ENCODE assay signal across 21 mouse cellular contexts in the genomic region with DNA sequence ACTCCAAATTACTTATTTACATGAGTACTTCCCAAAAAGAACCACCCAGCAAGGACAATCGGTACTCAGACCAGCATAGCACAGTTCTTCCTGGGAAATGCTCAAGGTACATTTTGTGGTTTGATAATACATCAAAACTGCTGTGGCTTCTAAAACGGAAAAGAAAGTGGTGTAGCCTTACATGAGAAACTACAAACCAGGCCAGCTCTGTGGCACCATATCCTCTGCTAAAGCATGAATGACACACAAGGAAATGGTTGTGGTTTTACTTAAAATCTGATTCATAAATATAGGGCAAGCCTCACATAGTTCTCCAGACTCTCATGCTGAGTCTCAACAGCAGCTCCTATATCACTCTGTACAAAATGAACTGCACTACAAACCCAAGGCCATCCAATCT. TPM values are rescaled to one million over a fixed set of nuclear protein-coding genes. Genes with fewer than 3 reads are reported as not detected.
A peak's percentile ranks its signal among the peaks of the same experiment; 100 is the strongest.
DNase-seq lines count a peak whose midpoint lies in the region; ATAC-seq and TF ChIP-seq lines count a peak whose summit lies in the region.
"Had no signal": no experiment of that assay in that cellular context is flagged by ENCODE, and none has a peak within 500 bp of the region (broad histone marks: within the 10 kb centered on the region; RNA-seq: fewer than 3 reads in every experiment).

No protein-coding gene starts in this region.

- H3K36me3 ChIP-seq in CH12.LX (replicated peaks in 1 of 2; ENCODE audit: control insufficient read depth in 1 of 2, insufficient read depth in 1 of 2, low read length in 1 of 2) = peaks cover 10 to 24% of the 10 kb centered on the region in 2 experiments
- peaks cover 19% of the 10 kb centered on the region for H3K36me3 ChIP-seq in limb, embryonic 10.5 days
- H3K36me3 ChIP-seq: embryonic facial prominence, embryonic 12.5 days had no signal

- TF ChIP-seq RAD21 in CH12.LX (IDR thresholded peaks at IDR 0.05; ENCODE audit: low read depth, low read length) = no peak

- dilution Hi-C loops in CH12.LX (cut with MboI; ENCODE audit: extremely low pct_ligation_motif_present, extremely low pct_unique_long_range_greater_than_20kb, low sequenced_read_pairs) = no loop called here

- TF ChIP-seq CTCF in CH12.LX (conservative IDR thresholded peaks at IDR 0.05 in 1 of 2, IDR thresholded peaks at IDR 0.05 in 1 of 2; ENCODE audit: low read depth in 2 of 2, low read length in 2 of 2) = no peak

- H3K27me3 ChIP-seq in CH12.LX (replicated peaks) = no peaks in the 10 kb centered on the region
- no peaks in the 10 kb centered on the region for H3K27me3 ChIP-seq in limb, embryonic 10.5 days (ENCODE audit: low read depth, poor library complexity, severe bottlenecking)
- H3K27me3 ChIP-seq: embryonic facial prominence, embryonic 12.5 days; forebrain, embryonic 15.5 days; limb, embryonic 13.5 days; neural tube, embryonic 13.5 days had no signal

- H3K4me2 ChIP-seq in CH12.LX (ENCODE audit: insufficient read depth, low read depth, poor library complexity, severe bottlenecking) = no peak overlapping the region
- H3K4me2 ChIP-seq: embryonic facial prominence, embryonic 12.5 days; forebrain, embryonic 15.5 days; limb, embryonic 13.5 days; midbrain, embryonic 11.5 days; neural tube, embryonic 13.5 days had no signal

- H3K79me2 ChIP-seq in CH12.LX (replicated peaks; ENCODE audit: control insufficient read depth, extremely low read depth, insufficient read depth, poor library complexity, severe bottlenecking) = no peaks in the 10 kb centered on the region

- peak; percentile 97 for DNase-seq in 416B (ENCODE audit: low read depth)
- peak; percentile 6 for DNase-seq in CH12.LX (ENCODE audit: extremely low read depth)
- no peak for DNase-seq in limb, embryonic 10.5 days (ENCODE audit: low spot score)
- no peak for DNase-seq in spleen, postnatal 4 days (ENCODE audit: low spot score in 2 of 2)
- DNase-seq in lung, postnatal 10 days = no peak
- DNase-seq: cerebellum, adult 9-11 months; heart, adult 18-20 months; heart, postnatal 10 days; kidney, postnatal 14 days; lung, adult 2 months; retina, postnatal 1 day had no signal

- no peak for TF ChIP-seq EP300 in CH12.LX (IDR thresholded peaks at IDR 0.05; ENCODE audit: low read length)

- H3K9ac ChIP-seq in CH12.LX (ENCODE audit: insufficient read depth, low read depth) = no peak overlapping the region
- H3K9ac ChIP-seq: embryonic facial prominence, embryonic 12.5 days; forebrain, embryonic 15.5 days; limb, embryonic 13.5 days; neural tube, embryonic 13.5 days had no signal

- H3K27ac ChIP-seq in CH12.LX (ENCODE audit: insufficient read depth, low read depth) = no peak overlapping the region
- no peak overlapping the region for H3K27ac ChIP-seq in limb, embryonic 10.5 days
- H3K27ac ChIP-seq: embryonic facial prominence, embryonic 12.5 days; forebrain, embryonic 15.5 days; limb, embryonic 13.5 days; neural tube, embryonic 13.5 days had no signal

- no peak for TF ChIP-seq POLR2A in CH12.LX (IDR thresholded peaks at IDR 0.05; ENCODE audit: low read depth, low read length)

- no peak overlapping the region for H3K4me3 ChIP-seq in CH12.LX (replicated peaks in 1 of 3; ENCODE audit: low read depth in 2 of 3, low read length in 2 of 3, poor library complexity in 1 of 3)
- H3K4me3 ChIP-seq in limb, embryonic 10.5 days = no peak overlapping the region
- H3K4me3 ChIP-seq: embryonic facial prominence, embryonic 12.5 days; forebrain, embryonic 15.5 days; limb, embryonic 13.5 days; neural tube, embryonic 13.5 days had no signal

- 91% methylated on average over 2 of the region's 2 CpGs for WGBS in limb, embryonic 10.5 days

- H3K9me3 ChIP-seq in CH12.LX (replicated peaks; ENCODE audit: low read length) = no peaks in the 10 kb centered on the region
- no peaks in the 10 kb centered on the region for H3K9me3 ChIP-seq in limb, embryonic 10.5 days (replicated peaks)
- H3K9me3 ChIP-seq: embryonic facial prominence, embryonic 12.5 days; forebrain, embryonic 15.5 days; G1E; limb, embryonic 13.5 days; neural tube, embryonic 13.5 days had no signal

- H3K4me1 ChIP-seq in CH12.LX (ENCODE audit: control insufficient read depth in 1 of 2, insufficient read depth in 2 of 2) = peaks cover 0 to 22% of the 10 kb centered on the region in 2 experiments; a peak in 2 of 4 replicates
- H3K4me1 ChIP-seq in limb, embryonic 10.5 days = peaks cover 4% of the 10 kb centered on the region
- H3K4me1 ChIP-seq: embryonic facial prominence, embryonic 12.5 days; forebrain, embryonic 15.5 days; neural tube, embryonic 13.5 days had no signal

- in situ Hi-C loops in CH12.LX (cut with MboI; ENCODE audit: low pct_ligation_motif_present, low pct_unique_long_range_greater_than_20kb, low sequenced_read_pairs) = no loop called here

- peak; percentile 87 to 95 for ATAC-seq in hematopoietic stem cell, adult 5-6 weeks (replicated peaks in 1 of 2; ENCODE audit: insufficient read depth in 1 of 2, low FRiP score in 2 of 2, low TSS enrichment in 1 of 2, low read depth in 1 of 2, poor library complexity in 2 of 2, severe bottlenecking in 2 of 2)
- peak; percentile 51; the same call in 1 of the 2 replicates for ATAC-seq in neutrophil, adult 5-6 weeks (ENCODE audit: extremely low read depth, insufficient number of reproducible peaks, low FRiP score, poor library complexity, severe bottlenecking)
- ATAC-seq: forebrain, embryonic 15.5 days had no signal

TF ChIP-seq in CH12.LX, 34 proteins besides CTCF, POLR2A, EP300 and RAD21:
- TF ChIP-seq ELF1 (IDR thresholded peaks at IDR 0.05; ENCODE audit: low read depth, low read length) = no peak
- no peak for TF ChIP-seq MAX (IDR thresholded peaks at IDR 0.05; ENCODE audit: low read length)
- TF ChIP-seq USF2 (conservative IDR thresholded peaks at IDR 0.05; ENCODE audit: low read depth, low read length) = no peak
- TF ChIP-seq ETS1 (conservative IDR thresholded peaks at IDR 0.05; ENCODE audit: low read depth, low read length) = no peak
- TF ChIP-seq TBP (conservative IDR thresholded peaks at IDR 0.05; ENCODE audit: low read depth, low read length) = no peak
- no peak for TF ChIP-seq SMC3 (IDR thresholded peaks at IDR 0.05; ENCODE audit: low read depth, low read length)
- TF ChIP-seq JUND (conservative IDR thresholded peaks at IDR 0.05; ENCODE audit: low read depth, low read length) = no peak

RNA-seq across cellular contexts. Expression of a gene that starts 48.3 kb away (rescaled TPM):
- 9.8 and 10.2 TPM in 2 replicates for total RNA-seq in CH12.LX (2012; rRNA removed)
- 8.9 and 9.7 TPM in 2 replicates for total RNA-seq in CH12.LX (2014; rRNA removed)
- 8.7 and 9.8 TPM in 2 replicates for polyA plus RNA-seq in CH12.LX (2012; ENCODE audit: insufficient read length, low read depth)
- total RNA-seq in hematopoietic stem cell, adult 5-6 weeks (2017) = 12.4 and 20.4 TPM in 2 replicates
- total RNA-seq in neutrophil, adult 5-6 weeks (2017) = 61.8 and 77.9 TPM in 2 replicates
- polyA plus RNA-seq in limb, embryonic 10.5 days (2016; fragmentation: Nextera tagmentation; extraction: Ambion mirVana) = 14.1 and 18.5 TPM in 2 replicates

RNA-seq across cellular contexts. Expression of a gene that starts 58.0 kb away (rescaled TPM):
- total RNA-seq in CH12.LX (2012; rRNA removed) (not detected in 2 replicates), CH12.LX (2014; rRNA removed) (not detected in 2 replicates)
- not detected in 2 replicates for polyA plus RNA-seq in CH12.LX (2012; ENCODE audit: insufficient read length, low read depth)
- not detected in 2 replicates for total RNA-seq in hematopoietic stem cell, adult 5-6 weeks (2017)
- not detected in 2 replicates for total RNA-seq in neutrophil, adult 5-6 weeks (2017)
- polyA plus RNA-seq in limb, embryonic 10.5 days (2016; fragmentation: Nextera tagmentation; extraction: Ambion mirVana) = not detected in 2 replicates
- total RNA-seq: heart, adult 18-20 months; heart, postnatal 10 days had no signal
- polyA plus RNA-seq: embryonic facial prominence, embryonic 12.5 days; G1E; intestine, embryonic 14.5 days; midbrain, embryonic 11.5 days; neural tube, embryonic 13.5 days; spleen, adult 2 months had no signal

Comparison
In these comparisons a context has a peak if more than half of its experiments do, and no peak if none do; other contexts are left out.
1. DNase-seq: peak in 416B (single experiment) and CH12.LX (single experiment); none in limb, embryonic 10.5 days (single experiment), spleen, postnatal 4 days (0 of 2) and lung, postnatal 10 days (single experiment).